Mouse (Mus musculus) thymus, adult 2 months (tissue): ENCODE measurements around the gene 1810010H24Rik. TPM values are rescaled to one million over a fixed set of nuclear protein-coding genes. Genes with fewer than 3 reads are reported as not detected.
"Not testable (repeated sequence)": the region's sequence is repeated elsewhere in the genome, so short reads cannot be mapped to it uniquely, and the experiment has no call there.

Source experiments
- DNase-seq: peaks from one replicate; pipeline ENCODE4 v3.0.0; 2021
- H3K27ac ChIP-seq: fragments of 200-500 bp; 2 replicates; pipeline ENCODE4 v1.5.1; 2012; ENCODE audit warnings: low read length, control low read depth; ENCODE audit not compliant: control insufficient read depth, insufficient read depth
- H3K27me3 ChIP-seq: fragments of 200-500 bp; 2 replicates; pipeline ENCODE4 v1.6.1; 2012; ENCODE audit warnings: mild to moderate bottlenecking, low read length, moderate library complexity, mixed read lengths; ENCODE audit not compliant: control insufficient read depth, insufficient read depth
- H3K36me3 ChIP-seq: fragments of 200-500 bp; 2 replicates; pipeline ENCODE4 v1.6.1; 2012; ENCODE audit warnings: mild to moderate bottlenecking, low read length, moderate library complexity; ENCODE audit not compliant: control insufficient read depth, insufficient read depth
- H3K4me1 ChIP-seq: fragments of 200-500 bp; replicated peaks from 2 replicates; pipeline ENCODE4 v1.6.1; 2012; ENCODE audit warnings: low read length; ENCODE audit not compliant: control insufficient read depth, insufficient read depth
- H3K4me3 ChIP-seq: fragments of 200-500 bp; 2 replicates; pipeline ENCODE4 v1.5.1; 2012; ENCODE audit warnings: mild to moderate bottlenecking, low read length, control low read depth, moderate library complexity; ENCODE audit not compliant: control insufficient read depth, insufficient read depth
- CTCF ChIP-seq: fragments of 200-500 bp; IDR thresholded peaks from 2 replicates; pipeline ENCODE4 v1.5.1; 2012; ENCODE audit warnings: mild to moderate bottlenecking, control low read depth, low read length, moderate library complexity, borderline replicate concordance; ENCODE audit not compliant: control insufficient read depth, poor library complexity, insufficient read depth; ENCODE audit errors: extremely low read depth
- POLR2A ChIP-seq: fragments of 200-500 bp; IDR thresholded peaks from 2 replicates; pipeline ENCODE4 v1.6.1; 2012; ENCODE audit warnings: mild to moderate bottlenecking, low read length, control low read depth, moderate library complexity; ENCODE audit not compliant: control insufficient read depth, poor library complexity, insufficient read depth; ENCODE audit errors: extremely low read depth
- WGBS: fragments of 180-500 bp; shearing (Covaris S2); methylation state at CpG from one replicate; pipeline ENCODE4 v1.1.7; 2018; 5-methylcytosine and 5-hydroxymethylcytosine counted together
- polyA plus RNA-seq: library from polyadenylated mRNA; depleted of rRNA; stranded (reverse); fragments of >200 nt; gene quantifications from 2 replicates; pipeline ENCODE4 v1.2.3, GENCODE M21; 2012; rRNA removed

The 1810010H24Rik gene
- 0.97 and 1.3 TPM in 2 replicates for polyA plus RNA-seq

GRCm38 (mm10) chr11:107025411-107026321 is at the start of gene 1810010H24Rik:
Gene 1810010H24Rik (plus strand): TSS chr11:107025681.
- Histone ChIP-seq H3K4me1 (peaks cover 21% of the 10 kb centered on the region), H3K27me3 (peaks cover 13% of the 10 kb centered on the region; the same call in 1 of the 2 replicates), H3K36me3 (no peaks in the 10 kb centered on the region), H3K27ac (no peak within 1 kb of the TSS), H3K4me3 (peak within 1 kb of the TSS; percentile 36)
- 2% methylated on average over 45 of the region's 45 CpGs for WGBS
- DNase-seq = no peak
- TF ChIP-seq CTCF (no peak), POLR2A (no peak)

GRCm38 (mm10) chr11:106976194-106976593 is 49.3 kb upstream of the 1810010H24Rik start:
- H3K27ac ChIP-seq = no peak overlapping the region

GRCm38 (mm10) chr11:106980455-106980854 is 45.0 kb upstream of the 1810010H24Rik start:
- 38% methylated on average over 7 of the region's 7 CpGs for WGBS
- H3K4me1 ChIP-seq = no peaks in the 10 kb centered on the region
- no peaks in the 10 kb centered on the region for H3K36me3 ChIP-seq
- no peaks in the 10 kb centered on the region for H3K27me3 ChIP-seq
- H3K27ac ChIP-seq = no peak overlapping the region
- H3K4me3 ChIP-seq = no peak overlapping the region
- TF ChIP-seq CTCF (no peak), POLR2A (no peak)
- peak; percentile 44 for DNase-seq

More at GRCm38 (mm10) chr11:106976194-106976593, 49.3 kb upstream of the 1810010H24Rik start:
- Histone ChIP-seq H3K4me1 (peaks cover 3% of the 10 kb centered on the region; the same call in 1 of the 2 replicates), H3K36me3 (no peaks in the 10 kb centered on the region), H3K4me3 (no peak overlapping the region), H3K27me3 (no peaks in the 10 kb centered on the region)
- no peak for TF ChIP-seq CTCF
- TF ChIP-seq POLR2A = no peak
- no peak for DNase-seq
- WGBS = 97% methylated on average over 8 of the region's 8 CpGs

- DNase-seq = no peak
- WGBS = 96% methylated on average over 1 of the region's 1 CpGs
- H3K4me3 ChIP-seq = no peak overlapping the region
These were observed 43.7 kb upstream of the 1810010H24Rik start for GRCm38 (mm10) chr11:106981787-106982186.

GRCm38 (mm10) chr11:106982351-106982750 is 43.1 kb upstream of the 1810010H24Rik start:
- peaks cover 6% of the 10 kb centered on the region; the same call in 1 of the 2 replicates for H3K36me3 ChIP-seq
- H3K27ac ChIP-seq = no peak overlapping the region
- no peaks in the 10 kb centered on the region for H3K27me3 ChIP-seq
- no peak for TF ChIP-seq POLR2A
- TF ChIP-seq CTCF = no peak
- H3K4me3 ChIP-seq = no peak overlapping the region
- no peak for DNase-seq
- no peaks in the 10 kb centered on the region for H3K4me1 ChIP-seq
- 46% methylated on average over 5 of the region's 5 CpGs for WGBS

More at GRCm38 (mm10) chr11:106981787-106982186, 43.7 kb upstream of the 1810010H24Rik start:
- peaks cover under 1% of the 10 kb centered on the region; the same call in 1 of the 2 replicates for H3K36me3 ChIP-seq
- no peaks in the 10 kb centered on the region for H3K27me3 ChIP-seq
- H3K4me1 ChIP-seq = no peaks in the 10 kb centered on the region
- no peak overlapping the region for H3K27ac ChIP-seq
- no peak for TF ChIP-seq CTCF
- no peak for TF ChIP-seq POLR2A

GRCm38 (mm10) chr11:106985979-106986604 is 39.4 kb upstream of the 1810010H24Rik start:
- H3K27ac ChIP-seq, H3K4me1 ChIP-seq, DNase-seq, H3K4me3 ChIP-seq, H3K27me3 ChIP-seq: not testable (repeated sequence)
- H3K36me3 ChIP-seq = peaks cover 40% of the 10 kb centered on the region
- WGBS = 88% methylated on average over 9 of the region's 9 CpGs

- TF ChIP-seq CTCF (no peak), POLR2A (no peak)
- DNase-seq = no peak
- Histone ChIP-seq H3K27ac (no peak overlapping the region), H3K27me3 (no peaks in the 10 kb centered on the region), H3K4me1 (no peaks in the 10 kb centered on the region), H3K4me3 (no peak overlapping the region), H3K36me3 (peaks cover 51% of the 10 kb centered on the region)
- 97% methylated on average over 2 of the region's 2 CpGs for WGBS
These were observed 38.1 kb upstream of the 1810010H24Rik start for GRCm38 (mm10) chr11:106987384-106987783.
